Mouse (Mus musculus): ENCODE data around the gene Zfp738. TPM values are rescaled to one million over a fixed set of nuclear protein-coding genes. Genes with fewer than 3 reads are reported as not detected.

The Zfp738 gene
- polyA plus RNA-seq, 1 experiment from 2014 or later, result 21.1 TPM

DNA sequence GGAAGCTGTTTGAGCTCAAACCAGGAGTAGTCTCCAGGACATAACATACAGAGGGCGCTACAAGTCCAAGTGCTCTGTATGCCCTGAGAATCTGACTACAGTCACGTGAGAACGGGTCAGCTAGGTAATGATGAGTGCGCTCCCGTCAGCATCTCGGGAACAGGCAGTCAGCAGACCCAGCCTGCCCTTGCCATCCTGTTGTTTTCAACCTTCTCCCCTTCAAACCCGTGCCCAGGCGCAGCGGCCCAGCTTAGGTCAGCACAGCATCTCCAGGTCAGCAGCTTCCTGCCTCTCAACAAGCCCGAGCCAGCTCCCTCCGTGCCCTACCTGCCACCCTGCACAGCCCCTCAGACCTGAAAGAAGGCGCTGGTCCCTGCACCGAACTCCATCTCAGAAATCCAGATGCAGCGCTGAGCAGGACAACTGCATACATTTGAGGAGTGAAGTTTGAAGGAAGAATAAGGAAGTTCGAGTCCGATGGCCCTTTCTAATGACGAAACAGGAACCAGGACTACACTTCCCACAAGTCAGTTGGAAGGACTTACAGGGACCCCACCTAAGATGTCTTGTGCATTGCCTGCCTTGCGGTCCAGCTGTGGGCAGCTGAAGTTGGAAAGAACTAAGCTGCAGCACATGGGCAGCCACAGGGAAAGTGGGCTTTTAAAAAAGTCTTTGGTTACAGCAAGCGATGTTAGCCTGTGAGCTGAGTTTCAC, 49.4 kb downstream of the Zfp738 start, which contains the start of the genes Gm49345 and Zfp729a:
Gene Gm49345 (minus strand): TSS at position 476 of the 714 bp plus-strand sequence.
Gene Zfp729a (minus strand): TSS at position 498 of the 714 bp plus-strand sequence.
- H3K4me2 ChIP-seq (replicated peaks), result peak within 1 kb of the TSS; percentile 72
- peak within 1 kb of the TSS; percentile 14; the same call in 1 of the 2 replicates for H3K27ac ChIP-seq (replicated peaks)
- under 1% methylated on average over 19 of the region's 19 CpGs for WGBS
- no peaks in the 10 kb centered on the region for H3K9me3 ChIP-seq
- peak within 1 kb of the TSS; percentile 72 for H3K9ac ChIP-seq (replicated peaks)
- ATAC-seq (replicated peaks), result peak; percentile 99
- H3K4me1 ChIP-seq, result peaks cover 9% of the 10 kb centered on the region; the same call in 1 of the 2 replicates
- no peaks in the 10 kb centered on the region for H3K27me3 ChIP-seq
- peak within 1 kb of the TSS; percentile 86 for H3K4me3 ChIP-seq
- H3K36me3 ChIP-seq, result no peaks in the 10 kb centered on the region

GRCm38 (mm10) chr13:67610108-67610507, 76.8 kb downstream of the Zfp738 start:
- 0 out of 2 replicates have a peak, but pooled peaks cover 2% of the 10 kb centered on the region for H3K36me3 ChIP-seq
- peaks cover 9% of the 10 kb centered on the region for H3K4me1 ChIP-seq
- no peak overlapping the region for H3K9ac ChIP-seq (replicated peaks)
- no peaks in the 10 kb centered on the region for H3K9me3 ChIP-seq
- H3K4me2 ChIP-seq (replicated peaks), result no peak overlapping the region
- WGBS, result 90% methylated on average over 4 of the region's 4 CpGs
- no peak overlapping the region for H3K4me3 ChIP-seq
- ATAC-seq (replicated peaks), result no peak
- H3K27ac ChIP-seq (replicated peaks), result no peak overlapping the region
- no peaks in the 10 kb centered on the region for H3K27me3 ChIP-seq

DNA sequence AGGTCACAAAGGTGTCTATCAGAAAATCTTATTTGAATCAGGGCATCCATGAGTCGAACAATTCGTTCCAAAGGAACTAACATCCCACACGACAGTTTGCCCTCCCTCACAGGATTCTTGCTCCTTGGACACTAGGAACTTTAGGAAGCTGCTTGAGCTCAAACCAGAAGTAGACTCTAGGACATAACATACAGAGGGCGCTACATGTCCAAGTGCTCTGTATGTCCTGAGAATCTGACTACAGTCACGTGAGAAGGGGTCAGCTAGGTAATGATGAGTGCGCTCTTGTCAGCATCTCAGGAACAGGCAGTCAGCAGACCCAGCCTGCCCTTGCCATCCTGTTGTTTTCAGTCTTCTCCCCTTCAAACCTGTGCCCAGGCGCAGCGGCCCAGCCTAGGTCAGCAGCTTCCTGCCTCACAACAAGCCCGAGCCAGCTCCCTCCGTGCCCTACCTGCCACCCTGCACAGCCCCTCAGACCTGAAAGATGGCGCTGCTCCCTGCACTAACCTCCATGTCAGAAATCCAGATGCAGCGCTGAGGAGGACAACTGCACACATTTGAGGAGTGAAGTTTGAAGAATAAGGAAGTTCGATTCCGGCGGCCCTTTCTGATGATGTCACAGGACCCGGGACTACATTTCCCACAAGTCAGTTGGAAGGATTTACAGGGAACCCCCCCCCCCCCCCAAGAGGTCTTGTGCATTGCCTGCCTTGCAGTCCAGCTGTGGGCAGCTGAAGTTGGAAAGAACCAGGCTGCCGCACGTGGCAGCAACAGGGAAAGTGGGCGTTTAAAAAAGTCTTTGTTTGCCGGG, 77.6 kb downstream of the Zfp738 start, which contains the start of gene Zfp729b:
Gene Zfp729b (minus strand): TSS at position 642 of the 811 bp plus-strand sequence.
- no peaks in the 10 kb centered on the region for H3K27me3 ChIP-seq
- peaks cover 9% of the 10 kb centered on the region for H3K4me1 ChIP-seq
- H3K27ac ChIP-seq (replicated peaks), result peak within 1 kb of the TSS; percentile 69
- peak; percentile 97 for ATAC-seq (replicated peaks)
- 0 out of 2 replicates have a peak, but pooled peaks cover 2% of the 10 kb centered on the region for H3K36me3 ChIP-seq
- 2% methylated on average over 20 of the region's 20 CpGs for WGBS
- peak within 1 kb of the TSS; percentile 71 for H3K9ac ChIP-seq (replicated peaks)
- no peaks in the 10 kb centered on the region for H3K9me3 ChIP-seq
- H3K4me3 ChIP-seq, result peak within 1 kb of the TSS; percentile 89
- H3K4me2 ChIP-seq (replicated peaks), result peak within 1 kb of the TSS; percentile 72

Other genes with a start within 250 kb of the Zfp738 start
- 7.3 and 7.5 TPM in 2 replicates for gene Zfp874a, start 235.4 kb downstream of the Zfp738 start, polyA plus RNA-seq (2015; fragmentation: Nextera tagmentation; extraction: Ambion mirVana)
- 3.3 and 3.9 TPM in 2 replicates for gene Zfp874b, start 202.8 kb downstream of the Zfp738 start, polyA plus RNA-seq (2015; fragmentation: Nextera tagmentation; extraction: Ambion mirVana)
- gene Zfp58, start 186.5 kb downstream of the Zfp738 start, polyA plus RNA-seq (2015; fragmentation: Nextera tagmentation; extraction: Ambion mirVana), result 12.3 and 12.6 TPM in 2 replicates
- gene Gm26965, start 160.9 kb downstream of the Zfp738 start, polyA plus RNA-seq (2015; fragmentation: Nextera tagmentation; extraction: Ambion mirVana), result 0.59 TPM in 1 of 2 replicates, not detected in the other
- gene Zfp87, start 160.9 kb downstream of the Zfp738 start, polyA plus RNA-seq (2015; fragmentation: Nextera tagmentation; extraction: Ambion mirVana), result 42.8 and 43.6 TPM in 2 replicates
- gene Zfp748, start 133.2 kb downstream of the Zfp738 start, polyA plus RNA-seq (2015; fragmentation: Nextera tagmentation; extraction: Ambion mirVana), result 15.3 and 16.2 TPM in 2 replicates
- 5.2 and 6.7 TPM in 2 replicates for gene Zfp729b, start 77.4 kb downstream of the Zfp738 start, polyA plus RNA-seq (2015; fragmentation: Nextera tagmentation; extraction: Ambion mirVana)
- gene Gm49345, start 49.3 kb downstream of the Zfp738 start, polyA plus RNA-seq (2015; fragmentation: Nextera tagmentation; extraction: Ambion mirVana), result 0.17 and 0.46 TPM in 2 replicates
- 3.5 and 4.1 TPM in 2 replicates for gene Zfp729a, start 49.3 kb downstream of the Zfp738 start, polyA plus RNA-seq (2015; fragmentation: Nextera tagmentation; extraction: Ambion mirVana)
- gene Zfp65, start 42.1 kb upstream of the Zfp738 start, polyA plus RNA-seq (2015; fragmentation: Nextera tagmentation; extraction: Ambion mirVana), result 11.9 and 13.2 TPM in 2 replicates
- 7.1 and 8.6 TPM in 2 replicates for gene Zfp85, start 68.2 kb upstream of the Zfp738 start, polyA plus RNA-seq (2015; fragmentation: Nextera tagmentation; extraction: Ambion mirVana)
- 2.8 and 3.5 TPM in 2 replicates for gene Zfp493, start 92.6 kb upstream of the Zfp738 start, polyA plus RNA-seq (2015; fragmentation: Nextera tagmentation; extraction: Ambion mirVana)
- 13.9 and 14.0 TPM in 2 replicates for gene Zfp273, start 126.7 kb upstream of the Zfp738 start, polyA plus RNA-seq (2015; fragmentation: Nextera tagmentation; extraction: Ambion mirVana)
- gene Gm10037, start 144.0 kb upstream of the Zfp738 start, polyA plus RNA-seq (2015; fragmentation: Nextera tagmentation; extraction: Ambion mirVana), result 4.6 and 5.2 TPM in 2 replicates
- not detected in 2 replicates for gene BC048507, start 176.3 kb upstream of the Zfp738 start, polyA plus RNA-seq (2015; fragmentation: Nextera tagmentation; extraction: Ambion mirVana)